Mouse (Mus musculus) heart, postnatal 10 days (tissue): ENCODE measurements around the gene Pla2g4e. TPM values are rescaled to one million over a fixed set of nuclear protein-coding genes. Genes with fewer than 3 reads are reported as not detected.

Experiments
- DNase-seq, 2 experiments: peaks; one replicate each; pipeline ENCODE4 v3.0.0; 2021
- intact Hi-C: fragments of 180-260 bp; cut with DNase I; formaldehyde crosslinking; loops from one replicate; pipeline ENCODE4 v1.15.1; 2025
- total RNA-seq, 2 experiments: library from RNA; stranded (reverse); gene quantifications; 2 replicates each; pipeline ENCODE4 v1.2.3; 2021

The Pla2g4e gene
- total RNA-seq, 2 experiments from 2014 or later: 1.8 to 3.2 TPM

- intact Hi-C loops: no loop called here
- DNase-seq: no peak
These were observed 79.7 kb downstream of the Pla2g4e start for GRCm38 (mm10) chr2:120165474-120165873.

- DNase-seq: no peak
- intact Hi-C loops: no loop called here
These were observed 85.7 kb downstream of the Pla2g4e start for GRCm38 (mm10) chr2:120159434-120159833.

GRCm38 (mm10) chr2:120158846-120159245 lies 86.3 kb downstream of the Pla2g4e start:
- DNase-seq: no peak
- intact Hi-C loops: no loop called here

- DNase-seq: no peak
- intact Hi-C loops: no loop called here
These were observed 87.1 kb downstream of the Pla2g4e start for GRCm38 (mm10) chr2:120158016-120158415.

GRCm38 (mm10) chr2:120157606-120158005 lies 87.5 kb downstream of the Pla2g4e start:
- no peak for DNase-seq
- intact Hi-C loops: no loop called here

GRCm38 (mm10) chr2:120154361-120154894 lies 90.7 kb downstream of the Pla2g4e start, which contains the start of gene Ehd4:
Gene Ehd4 (minus strand): TSS chr2:120154606.
- DNase-seq: peak; percentile 100
- intact Hi-C loops: no loop called here

- DNase-seq: peak in 1 of 2 experiments; percentile 47
- intact Hi-C loops: loop anchor here (2.0 kb wide), 2 partner anchors 25 to 55 kb away; no protein-coding TSS in a partner anchor
These were observed 91.4 kb downstream of the Pla2g4e start for GRCm38 (mm10) chr2:120153586-120154360.

- intact Hi-C loops: no loop called here
These were observed 94.6 kb downstream of the Pla2g4e start for GRCm38 (mm10) chr2:120150571-120150970.

GRCm38 (mm10) chr2:120149634-120150033 lies 95.5 kb downstream of the Pla2g4e start:
- intact Hi-C loops: no loop called here
- no peak for DNase-seq

More at GRCm38 (mm10) chr2:120150571-120150970, 94.6 kb downstream of the Pla2g4e start:
- no peak for DNase-seq

- intact Hi-C loops: no loop called here
- DNase-seq: peak; percentile 50 to 62
These were observed 97.1 kb downstream of the Pla2g4e start for GRCm38 (mm10) chr2:120147999-120148398.

- intact Hi-C loops: no loop called here
- no peak for DNase-seq
These were observed 97.8 kb downstream of the Pla2g4e start for GRCm38 (mm10) chr2:120147364-120147763.

GRCm38 (mm10) chr2:120146543-120146942 lies 98.6 kb downstream of the Pla2g4e start:
- intact Hi-C loops: no loop called here
- no peak for DNase-seq

GRCm38 (mm10) chr2:120144390-120144789 lies 100.7 kb downstream of the Pla2g4e start:
- intact Hi-C loops: no loop called here
- DNase-seq: no peak

- DNase-seq: no peak
- intact Hi-C loops: no loop called here
These were observed 102.8 kb downstream of the Pla2g4e start for GRCm38 (mm10) chr2:120142336-120142735.

- DNase-seq: no peak
- intact Hi-C loops: no loop called here
These were observed 103.5 kb downstream of the Pla2g4e start for GRCm38 (mm10) chr2:120141671-120142070.

GRCm38 (mm10) chr2:120140326-120140725 lies 104.8 kb downstream of the Pla2g4e start:
- intact Hi-C loops: no loop called here
- no peak for DNase-seq

GRCm38 (mm10) chr2:120139091-120139490 lies 106.0 kb downstream of the Pla2g4e start:
- intact Hi-C loops: no loop called here

GRCm38 (mm10) chr2:120137281-120137680 lies 107.9 kb downstream of the Pla2g4e start:
- intact Hi-C loops: no loop called here
- DNase-seq: no peak

More at GRCm38 (mm10) chr2:120139091-120139490, 106.0 kb downstream of the Pla2g4e start:
- no peak for DNase-seq

GRCm38 (mm10) chr2:120134453-120135075 lies 110.6 kb downstream of the Pla2g4e start:
- peak; percentile 51 to 68 for DNase-seq
- intact Hi-C loops: no loop called here

- intact Hi-C loops: no loop called here
- no peak for DNase-seq
These were observed 113.3 kb downstream of the Pla2g4e start for GRCm38 (mm10) chr2:120131881-120132280.

- DNase-seq: no peak
These were observed 115.8 kb downstream of the Pla2g4e start for GRCm38 (mm10) chr2:120129252-120129908.

More at GRCm38 (mm10) chr2:120129252-120129908, 115.8 kb downstream of the Pla2g4e start:
- intact Hi-C loops: loop anchor here (2.0 kb wide), 2 partner anchors 19 to 23 kb away; no protein-coding TSS in a partner anchor
